Mouse (Mus musculus) limb, embryonic 11.5 days (tissue): ENCODE results near the gene Dlec1. TPM values are rescaled to one million over a fixed set of nuclear protein-coding genes. Genes with fewer than 3 reads are reported as not detected.

Experiments used
- ATAC-seq: fragments of 200-750 bp; cut with Nextera tagmentation; 2 replicates; pipeline ENCODE4 v1.8.0; 2017; ENCODE audit warnings: low read depth; ENCODE audit not compliant: insufficient number of reproducible peaks, low FRiP score, low TSS enrichment
- DNase-seq: peaks from one replicate; pipeline ENCODE4 v3.0.0-alpha.2; 2015; ENCODE audit warnings: low spot score
- H3K27ac ChIP-seq: fragments of 300-500 bp; sonication (generic); replicated peaks from 2 replicates; pipeline ENCODE4 v1.5.1; 2014; ENCODE audit warnings: low read depth, mild to moderate bottlenecking, low read length
- H3K27me3 ChIP-seq: fragments of 300-500 bp; sonication (generic); 2 replicates; pipeline ENCODE4 v1.6.1; 2014; ENCODE audit warnings: mild to moderate bottlenecking, low read length, mixed read lengths; ENCODE audit not compliant: control insufficient read depth, insufficient read depth
- H3K36me3 ChIP-seq: fragments of 300-500 bp; sonication (generic); 2 replicates; pipeline ENCODE4 v1.6.1; 2014; ENCODE audit warnings: mild to moderate bottlenecking, low read length, moderate library complexity, mixed read lengths; ENCODE audit not compliant: control insufficient read depth, insufficient read depth
- H3K4me1 ChIP-seq: fragments of 300-500 bp; sonication (generic); 2 replicates; pipeline ENCODE4 v1.6.1; 2014; ENCODE audit warnings: low read length, mixed read lengths; ENCODE audit not compliant: control insufficient read depth, insufficient read depth
- H3K4me2 ChIP-seq: fragments of 300-500 bp; sonication (generic); 2 replicates; pipeline ENCODE4 v1.6.1; 2014; ENCODE audit warnings: low read depth, mild to moderate bottlenecking, moderate library complexity; ENCODE audit not compliant: severe bottlenecking
- H3K4me3 ChIP-seq: fragments of 300-500 bp; sonication (generic); 2 replicates; pipeline ENCODE4 v1.5.1; 2014; ENCODE audit warnings: low read depth, low read length
- H3K9ac ChIP-seq: fragments of 300-500 bp; sonication (generic); 2 replicates; pipeline ENCODE4 v1.6.1; 2014; ENCODE audit warnings: mild to moderate bottlenecking, low read length
- H3K9me3 ChIP-seq: fragments of 300-500 bp; sonication (generic); 2 replicates; pipeline ENCODE4 v1.6.1; 2016; ENCODE audit warnings: low read length; ENCODE audit not compliant: control insufficient read depth
- WGBS: fragments of 180-500 bp; shearing (Covaris S2); extraction: QIAGEN DNeasy Blood & Tissue Kit; methylation state at CpG from one replicate; pipeline ENCODE4 v1.1.7; 2014; 5-methylcytosine and 5-hydroxymethylcytosine counted together
- polyA plus RNA-seq: library from polyadenylated mRNA; unstranded; fragments of >200 nt; fragmentation: Nextera tagmentation; extraction: Ambion mirVana; gene quantifications from 2 replicates; pipeline ENCODE4 v1.2.1, GENCODE M21; 2014

The Dlec1 gene
- polyA plus RNA-seq, 1 experiment from 2014 or later: 2.1 TPM

DNA sequence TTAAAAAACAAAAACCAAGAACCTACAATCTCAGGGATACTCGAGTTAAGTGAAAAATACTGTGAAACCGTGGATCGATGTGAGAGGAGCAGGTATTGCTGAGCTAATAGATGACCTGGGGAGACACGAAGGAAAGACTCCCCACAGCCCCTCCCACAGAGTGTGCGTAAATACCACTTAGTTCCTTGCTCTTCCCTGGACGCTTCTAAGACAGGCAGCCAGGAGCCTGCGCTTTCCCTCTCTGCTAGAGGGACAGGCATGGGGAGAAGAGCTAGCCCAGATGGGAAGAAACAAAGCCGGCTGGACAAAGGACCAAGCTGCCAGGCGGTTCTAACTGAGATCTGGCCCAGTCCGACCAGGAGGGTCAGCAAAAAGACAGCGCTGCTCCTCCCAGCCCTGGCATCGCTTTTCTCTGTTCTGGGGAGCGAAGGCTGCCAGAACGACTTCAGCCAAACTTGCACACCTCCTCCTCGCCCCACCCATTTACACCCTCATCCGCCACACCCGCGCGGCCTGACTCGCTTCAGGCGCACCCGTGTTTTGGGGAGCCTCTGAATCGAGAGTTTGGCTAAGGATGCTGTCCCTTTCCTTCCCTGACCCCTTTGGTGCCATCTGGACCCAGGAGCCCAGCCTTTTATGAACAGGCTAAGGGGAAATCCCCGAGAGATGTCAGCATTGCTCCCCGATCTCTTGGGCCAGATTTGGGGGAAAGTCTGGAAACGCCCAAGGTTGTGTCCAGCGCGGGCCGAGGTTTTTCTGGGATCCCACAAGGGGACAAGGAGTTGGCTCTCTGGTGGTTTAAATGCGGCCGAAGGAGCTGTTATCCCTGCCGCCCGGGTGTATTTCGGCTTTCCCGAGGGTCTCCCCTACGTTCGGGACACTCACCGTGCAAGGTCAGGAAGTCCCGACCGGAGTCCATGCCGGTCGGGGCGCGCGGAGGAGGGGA lies 9.5 kb upstream of the Dlec1 start:
- Histone ChIP-seq H3K9me3 (no peaks in the 10 kb centered on the region), H3K9ac (peak overlapping the region; percentile 32), H3K4me3 (peak overlapping the region; percentile 42), H3K36me3 (no peaks in the 10 kb centered on the region), H3K27ac (no peak overlapping the region), H3K4me1 (peaks cover 16% of the 10 kb centered on the region), H3K27me3 (peaks cover 10% of the 10 kb centered on the region; the same call in 1 of the 2 replicates), H3K4me2 (peak overlapping the region; percentile 88)
- 3% methylated on average over 45 of the region's 45 CpGs for WGBS
- ATAC-seq: no peak
- peak; percentile 51 for DNase-seq

DNA sequence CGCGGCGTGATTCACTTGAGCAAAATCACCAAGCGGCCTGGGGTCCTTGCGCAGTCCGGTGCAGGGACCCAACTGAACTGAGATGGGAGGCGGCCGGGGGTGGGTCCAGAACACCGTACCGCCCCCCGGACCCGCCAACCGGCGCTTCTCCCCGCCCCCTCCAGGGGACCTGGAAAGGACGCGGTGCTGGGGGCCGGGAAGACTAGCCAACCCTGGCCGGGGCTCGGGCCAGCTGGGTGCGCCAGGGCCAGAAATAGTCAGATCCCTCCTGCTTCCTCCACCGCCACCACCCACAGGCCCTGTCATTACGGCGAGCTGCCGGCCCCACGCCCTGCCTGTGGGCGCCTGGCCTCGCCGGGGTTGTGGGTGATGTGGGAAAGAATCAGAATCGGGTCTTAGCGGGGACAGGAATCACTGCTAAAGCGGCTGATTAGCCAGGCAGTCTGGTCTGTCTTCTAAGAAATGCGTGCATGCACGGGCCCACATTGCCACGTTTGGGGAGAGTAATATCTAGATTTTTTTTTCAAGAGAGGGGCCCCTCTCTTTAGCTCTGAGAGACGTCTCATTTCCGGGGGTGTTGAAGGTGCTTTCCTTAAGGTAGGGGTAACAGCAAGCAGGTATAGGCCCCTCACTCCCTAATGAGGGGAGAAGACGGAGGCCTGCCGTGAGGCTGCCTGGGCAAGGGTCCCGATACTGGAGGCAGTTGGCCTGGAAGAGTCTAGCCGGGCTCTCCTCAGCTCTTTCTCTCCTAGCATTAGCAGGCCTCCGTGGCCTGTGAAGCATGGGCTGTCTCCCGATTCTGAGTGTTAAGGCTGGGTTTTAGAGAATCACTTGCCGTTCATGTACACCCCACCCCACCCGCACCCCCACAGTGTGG lies 8.6 kb upstream of the Dlec1 start, which contains the start of gene Plcd1:
TSS of gene Plcd1 (minus strand) at position 84 of the 877 bp plus-strand sequence.
- peaks cover 10% of the 10 kb centered on the region; the same call in 1 of the 2 replicates for H3K27me3 ChIP-seq
- DNase-seq (peak; percentile 86), ATAC-seq (peak; percentile 82)
- no peaks in the 10 kb centered on the region for H3K36me3 ChIP-seq
- H3K4me3 ChIP-seq: peak within 1 kb of the TSS; percentile 42
- no peaks in the 10 kb centered on the region for H3K9me3 ChIP-seq
- H3K27ac ChIP-seq: no peak within 1 kb of the TSS
- H3K4me2 ChIP-seq: peak within 1 kb of the TSS; percentile 88
- 13% methylated on average over 35 of the region's 45 CpGs for WGBS
- peak within 1 kb of the TSS; percentile 32 for H3K9ac ChIP-seq
- H3K4me1 ChIP-seq: peaks cover 16% of the 10 kb centered on the region

DNA sequence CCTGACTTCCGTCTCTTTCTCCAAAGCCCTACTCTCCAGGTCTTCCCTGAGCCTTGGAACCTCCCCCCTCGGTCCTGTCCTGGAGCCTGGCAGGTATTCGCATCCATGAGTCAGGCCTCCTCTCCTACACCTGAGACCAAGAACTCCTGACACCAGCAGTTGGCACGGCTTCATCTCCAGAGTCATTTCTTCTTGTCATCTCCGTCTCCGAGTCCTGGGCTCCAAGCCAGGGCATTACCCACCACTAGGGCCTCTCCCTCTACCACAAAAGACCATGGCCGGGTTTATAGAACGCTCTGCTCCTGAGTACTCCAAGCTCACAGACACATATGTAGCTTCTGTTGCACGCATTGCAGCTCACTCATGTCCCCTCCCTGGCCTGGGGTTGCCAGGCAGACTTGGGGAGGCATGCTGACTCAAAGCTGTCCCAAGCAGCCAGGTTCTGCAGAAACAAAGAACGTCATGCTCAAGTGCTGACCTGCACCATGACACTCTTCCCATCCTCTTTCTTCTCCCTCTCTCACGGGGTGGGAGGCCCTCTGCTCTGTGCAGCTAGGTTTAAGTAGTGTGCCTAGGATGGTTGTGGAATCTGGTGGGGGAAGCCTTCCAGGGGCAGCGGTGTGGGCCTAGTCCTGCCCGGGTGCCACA lies 7.7 kb upstream of the Dlec1 start:
- peaks cover 16% of the 10 kb centered on the region for H3K4me1 ChIP-seq
- ATAC-seq (no peak), DNase-seq (no peak)
- no peak overlapping the region for H3K9ac ChIP-seq
- H3K9me3 ChIP-seq: no peaks in the 10 kb centered on the region
- peaks cover 10% of the 10 kb centered on the region; the same call in 1 of the 2 replicates for H3K27me3 ChIP-seq
- no peaks in the 10 kb centered on the region for H3K36me3 ChIP-seq
- H3K27ac ChIP-seq: no peak overlapping the region
- WGBS: 83% methylated on average over 13 of the region's 13 CpGs
- no peak overlapping the region for H3K4me2 ChIP-seq
- no peak overlapping the region for H3K4me3 ChIP-seq

DNA sequence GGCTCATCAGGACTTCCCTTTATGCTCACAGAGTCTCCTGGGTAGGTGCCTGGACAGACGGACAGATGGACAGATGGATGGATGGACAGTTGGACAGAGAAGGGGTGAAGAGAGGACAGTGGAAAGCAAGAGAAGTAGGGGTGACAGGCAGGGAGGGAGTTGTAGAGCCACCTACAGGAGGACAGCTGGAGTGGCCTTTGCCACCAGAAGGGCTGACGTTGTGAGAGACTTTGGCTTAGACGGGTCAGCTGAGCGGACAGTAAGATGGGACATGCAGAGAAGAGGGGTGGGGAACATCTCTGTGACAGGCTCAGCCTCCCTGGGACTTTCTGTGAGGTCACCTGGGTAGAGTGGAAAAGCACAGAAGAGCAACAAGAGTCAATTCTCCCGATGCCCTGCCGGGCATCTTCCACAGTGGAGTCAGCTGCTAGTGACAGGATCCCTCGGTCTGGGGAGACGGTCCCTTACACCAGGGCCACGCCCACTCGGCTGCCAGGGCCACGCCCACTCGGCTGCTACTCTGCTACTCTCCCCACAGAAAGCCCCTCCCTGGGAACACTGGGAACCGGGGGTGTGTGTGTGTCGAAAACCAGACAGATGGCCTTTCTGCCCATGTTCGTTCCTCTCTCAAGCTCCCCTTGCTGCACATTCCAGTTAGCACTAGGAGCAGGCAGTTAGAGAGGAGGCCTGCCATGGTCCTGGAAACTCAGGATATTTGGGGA lies 1.9 kb upstream of the Dlec1 start:
- no peak overlapping the region for H3K27ac ChIP-seq
- DNase-seq: no peak
- H3K4me3 ChIP-seq: no peak overlapping the region
- H3K4me1 ChIP-seq: peaks cover 12% of the 10 kb centered on the region
- H3K4me2 ChIP-seq: no peak overlapping the region
- H3K9ac ChIP-seq: no peak overlapping the region
- peaks cover 2% of the 10 kb centered on the region; the same call in 1 of the 2 replicates for H3K27me3 ChIP-seq
- no peak for ATAC-seq
- H3K9me3 ChIP-seq: no peaks in the 10 kb centered on the region
- 16% methylated on average over 15 of the region's 15 CpGs for WGBS
- no peaks in the 10 kb centered on the region for H3K36me3 ChIP-seq

DNA sequence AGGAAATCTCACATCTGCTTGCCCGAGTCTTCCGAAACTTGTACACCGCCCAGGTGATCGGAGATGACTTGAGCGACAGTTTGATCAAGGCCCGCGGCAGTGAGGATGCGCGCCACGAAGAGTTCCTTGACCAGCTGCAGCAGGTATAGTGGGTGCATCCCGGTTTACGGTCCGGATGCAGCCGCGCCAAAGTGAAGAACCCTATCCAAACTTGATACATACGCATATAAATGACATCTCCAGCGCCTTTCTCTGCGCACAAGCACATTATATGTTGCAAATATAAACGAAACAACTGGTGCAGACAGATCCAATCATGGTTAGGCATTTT lies 470 bp downstream of the Dlec1 start:
- 0 out of 2 replicates have a peak, but pooled peaks cover 2% of the 10 kb centered on the region for H3K4me1 ChIP-seq
- WGBS: 3% methylated on average over 19 of the region's 19 CpGs
- peaks cover 2% of the 10 kb centered on the region; the same call in 1 of the 2 replicates for H3K27me3 ChIP-seq
- 0 out of 2 replicates have a peak, but pooled peaks have one; percentile 3 for ATAC-seq
- no peak overlapping the region for H3K27ac ChIP-seq
- H3K4me3 ChIP-seq: peak overlapping the region; percentile 54
- no peak for DNase-seq
- H3K9me3 ChIP-seq: no peaks in the 10 kb centered on the region
- peak overlapping the region; percentile 69 for H3K4me2 ChIP-seq
- no peaks in the 10 kb centered on the region for H3K36me3 ChIP-seq
- no peak overlapping the region; the same call in 1 of the 2 replicates for H3K9ac ChIP-seq

DNA sequence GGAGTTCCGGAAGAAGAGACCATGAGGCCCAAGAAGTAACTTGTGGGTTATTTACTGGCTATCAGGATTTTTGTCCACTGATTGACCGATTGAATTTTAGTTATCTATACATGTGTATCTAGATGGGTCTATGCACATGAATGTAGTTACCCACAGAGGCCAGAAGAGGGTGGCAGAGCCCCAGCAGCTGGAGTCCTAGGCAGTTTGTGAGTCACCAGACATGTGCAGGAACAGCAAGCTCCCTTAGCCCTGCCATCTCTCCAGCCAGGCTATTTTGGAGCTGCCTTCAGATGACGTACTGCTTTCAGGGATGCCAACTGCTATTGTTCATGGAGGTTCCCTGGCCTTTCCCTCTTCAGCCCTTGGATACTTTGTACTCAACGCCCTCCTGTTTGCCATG lies 5.3 kb downstream of the Dlec1 start:
- H3K27ac ChIP-seq: no peak overlapping the region
- no peak for ATAC-seq
- no peak overlapping the region for H3K4me2 ChIP-seq
- H3K4me3 ChIP-seq: no peak overlapping the region
- 87% methylated on average over 4 of the region's 4 CpGs for WGBS
- peak; percentile 47 for DNase-seq
- H3K36me3 ChIP-seq: no peaks in the 10 kb centered on the region
- no peak overlapping the region for H3K9ac ChIP-seq
- peaks cover 2% of the 10 kb centered on the region; the same call in 1 of the 2 replicates for H3K27me3 ChIP-seq
- peaks cover 18% of the 10 kb centered on the region for H3K4me1 ChIP-seq
- no peaks in the 10 kb centered on the region for H3K9me3 ChIP-seq

DNA sequence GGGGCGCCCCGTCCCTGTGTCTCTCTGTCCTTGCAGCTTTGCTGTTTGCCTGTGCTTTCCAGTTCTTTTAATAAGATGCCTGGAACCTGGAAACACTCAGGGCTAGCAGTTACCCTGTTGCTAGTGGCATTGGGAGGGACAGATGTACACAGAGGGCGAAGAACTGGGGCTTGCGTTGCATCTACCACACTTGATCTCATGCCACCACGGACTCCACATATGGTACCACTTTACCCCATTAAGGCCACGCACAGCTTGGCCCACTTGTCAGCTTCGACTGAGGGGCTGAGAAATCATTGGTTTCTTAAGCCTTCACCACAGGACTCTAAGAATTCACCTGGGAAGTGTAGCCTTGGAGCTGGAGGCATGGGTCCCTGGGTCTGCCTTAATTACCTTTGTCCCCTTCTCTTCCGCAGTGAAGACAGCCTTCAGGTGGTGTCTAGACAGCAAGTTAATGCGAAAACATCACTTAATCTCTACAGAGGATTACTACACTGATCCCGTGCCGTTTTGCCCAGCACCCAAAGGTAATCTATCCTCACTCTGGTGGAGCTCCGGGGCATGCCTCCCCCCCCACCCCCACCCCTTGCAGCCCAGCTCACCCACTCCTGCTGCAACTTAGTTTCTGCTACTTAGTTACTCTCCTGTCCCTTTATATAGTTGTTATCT lies 7.5 kb downstream of the Dlec1 start:
- no peak overlapping the region for H3K4me3 ChIP-seq
- peak overlapping the region; percentile 8; the same call in 1 of the 2 replicates for H3K27ac ChIP-seq
- WGBS: 29% methylated on average over 12 of the region's 12 CpGs
- peaks cover 15% of the 10 kb centered on the region for H3K4me1 ChIP-seq
- H3K36me3 ChIP-seq: no peaks in the 10 kb centered on the region
- H3K9me3 ChIP-seq: no peaks in the 10 kb centered on the region
- no peak overlapping the region for H3K9ac ChIP-seq
- DNase-seq (peak; percentile 50), ATAC-seq (peak; percentile 46; the same call in 1 of the 2 replicates)
- H3K4me2 ChIP-seq: no peak overlapping the region
- no peaks in the 10 kb centered on the region for H3K27me3 ChIP-seq
